Mouse (Mus musculus) mature B cell (primary cell): ENCODE results near the gene Sbk3.

Experiments
- in situ Hi-C: fragments of 300-500 bp; cut with MboI; formaldehyde crosslinking; loops from 2 replicates; pipeline ENCODE4 v1.14.3; 2019

The Sbk3 gene

GRCm38 (mm10) chr7:4993347-4993998 is 22.5 kb upstream of the Sbk3 start:
- in situ Hi-C loops: no loop called here

DNA sequence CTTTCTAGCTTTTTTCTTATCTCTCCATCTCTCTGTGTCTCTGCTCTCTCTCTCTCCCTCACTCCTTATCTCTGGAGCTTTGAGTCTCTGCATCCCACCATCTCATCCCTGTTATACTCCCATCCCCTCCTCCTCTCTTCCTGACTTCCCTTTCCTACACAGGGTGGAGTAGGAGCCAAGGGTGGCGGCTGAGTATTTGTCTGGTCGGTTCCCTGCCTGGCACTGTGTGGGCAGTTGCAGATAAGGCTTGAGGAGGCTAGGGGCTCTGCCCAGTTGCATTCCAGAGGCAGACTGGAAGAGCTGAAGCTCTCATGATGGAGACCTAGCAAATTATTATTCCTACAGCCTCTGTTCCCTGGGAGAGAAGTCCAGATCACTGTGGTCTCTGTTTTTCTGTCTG is 17.3 kb upstream of the Sbk3 start:
- in situ Hi-C loops: no loop called here

GRCm38 (mm10) chr7:4976832-4977231 is 5.9 kb upstream of the Sbk3 start:
- in situ Hi-C loops: no loop called here

- in situ Hi-C loops: no loop called here
Observed at GRCm38 (mm10) chr7:4975455-4975854, 4.5 kb upstream of the Sbk3 start.

- in situ Hi-C loops: no loop called here
Observed at GRCm38 (mm10) chr7:4972321-4973047, 1.5 kb upstream of the Sbk3 start.

GRCm38 (mm10) chr7:4971710-4972109 is 742 bp upstream of the Sbk3 start:
- in situ Hi-C loops: no loop called here

GRCm38 (mm10) chr7:4964988-4965387 is 6.0 kb downstream of the Sbk3 start:
- in situ Hi-C loops: no loop called here

DNA sequence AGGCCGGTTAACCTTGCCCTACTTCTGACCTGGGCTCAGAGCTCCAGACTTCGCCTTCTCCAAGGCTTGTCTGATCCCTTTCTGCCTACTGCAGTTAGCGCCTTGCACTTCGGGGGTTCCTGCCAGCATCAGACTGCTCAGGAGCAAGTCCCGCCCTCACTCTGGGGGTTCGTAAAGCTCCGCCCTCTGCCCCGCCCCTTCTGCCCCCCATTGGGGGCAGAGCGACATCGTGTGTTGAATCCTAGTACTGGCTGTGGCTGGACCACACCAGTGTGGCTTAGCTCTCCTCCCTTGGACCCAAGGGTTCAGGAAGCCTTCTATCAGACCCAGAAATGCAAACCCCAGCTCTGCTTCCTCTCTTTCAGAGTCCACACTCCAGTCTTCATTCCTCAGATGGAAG is 6.7 kb downstream of the Sbk3 start, which contains the start of gene Sbk2:
Sbk2 (minus strand) TSS at position 135 of the 400 bp plus-strand sequence.
- in situ Hi-C loops: no loop called here

DNA sequence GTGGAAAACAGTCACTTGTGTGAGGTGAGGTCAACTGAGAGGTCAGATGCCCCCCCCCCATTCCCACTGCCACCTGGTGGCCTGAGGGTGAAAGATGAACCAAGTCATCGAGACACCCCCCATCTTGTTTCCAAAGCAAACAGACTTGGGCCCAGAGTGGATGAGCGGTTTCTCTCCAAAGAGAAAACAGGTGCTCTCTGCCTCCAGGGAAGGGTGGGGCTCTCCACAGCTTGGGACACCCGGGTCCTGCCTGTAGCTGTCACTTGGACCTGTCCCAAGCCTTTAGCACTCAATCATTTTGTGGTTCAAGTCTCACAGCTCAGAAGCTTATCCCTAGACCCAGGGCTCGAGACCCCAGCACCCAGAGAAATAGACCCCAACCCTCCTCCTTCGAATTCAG is 7.4 kb downstream of the Sbk3 start:
- in situ Hi-C loops: no loop called here

DNA sequence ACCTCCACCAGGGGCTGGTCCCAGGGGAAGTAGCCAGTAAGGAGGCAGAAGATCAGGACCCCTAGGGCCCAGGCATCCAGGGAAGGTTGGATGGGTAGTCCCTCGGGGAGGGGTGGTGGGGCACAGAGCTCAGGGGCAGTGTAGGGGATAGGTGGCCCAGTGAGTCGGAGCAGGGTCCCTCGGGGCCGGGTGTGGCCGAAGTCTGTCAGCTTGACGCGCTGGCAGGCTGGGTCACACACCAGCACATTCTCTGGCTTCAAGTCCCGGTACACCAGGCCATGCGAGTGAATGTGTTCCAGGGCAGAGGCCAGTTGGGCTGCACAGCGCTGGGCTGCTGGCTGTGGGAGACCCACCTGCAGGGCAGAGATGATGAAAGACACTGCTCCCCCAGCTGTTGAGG is 13.6 kb downstream of the Sbk3 start:
- in situ Hi-C loops: no loop called here

DNA sequence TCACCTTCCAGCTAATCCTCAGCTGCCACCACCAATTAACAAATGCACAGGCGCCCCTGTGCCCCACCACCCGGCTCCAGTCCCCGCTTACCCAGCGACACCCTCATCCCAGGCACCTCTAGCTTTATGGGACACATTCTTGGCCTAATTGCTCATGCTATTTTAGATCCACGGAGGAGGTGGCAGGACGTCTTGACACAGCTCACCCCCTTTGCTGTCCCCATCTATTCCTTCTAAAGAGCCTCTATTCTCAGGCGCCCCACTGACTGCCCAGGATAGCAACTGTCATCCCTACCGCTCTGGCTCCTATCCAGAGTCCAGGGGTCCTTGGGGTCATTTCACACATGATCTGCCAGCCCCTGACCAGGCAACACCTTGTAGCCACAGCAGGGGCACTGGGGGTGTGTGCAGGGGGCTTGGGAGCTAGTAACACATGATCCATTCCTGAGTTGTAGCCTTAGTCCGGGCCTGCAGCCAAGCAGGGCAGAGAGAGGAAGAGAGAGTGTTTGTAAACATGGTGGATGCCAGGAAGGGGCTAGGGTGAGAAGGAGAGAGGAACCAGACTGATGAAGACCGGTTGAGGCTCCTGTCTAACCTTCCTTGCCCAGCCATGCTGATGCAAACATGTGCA is 17.0 kb downstream of the Sbk3 start:
- in situ Hi-C loops: no loop called here

- in situ Hi-C loops: no loop called here
Observed at GRCm38 (mm10) chr7:4950561-4951342, 20.2 kb downstream of the Sbk3 start.

DNA sequence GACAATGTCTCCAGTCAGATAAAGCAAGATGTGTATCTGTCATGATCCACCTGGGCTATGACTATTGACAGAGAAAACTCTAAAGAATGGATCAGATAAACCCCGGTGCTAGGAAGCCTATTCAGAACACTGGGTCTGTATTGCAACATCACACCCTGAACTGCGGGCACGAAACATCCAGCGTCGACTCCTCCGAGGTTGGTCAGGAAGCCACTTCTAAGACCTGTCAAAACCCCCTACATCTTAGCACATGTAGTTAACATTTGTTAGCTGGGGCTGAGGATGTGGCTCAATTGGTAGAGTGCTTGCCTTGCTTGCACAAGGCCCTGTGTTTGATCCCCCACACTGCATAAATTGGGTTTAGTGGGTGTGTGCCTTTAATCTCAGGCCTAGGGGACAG is 22.6 kb downstream of the Sbk3 start:
- in situ Hi-C loops: loop anchor here (10.0 kb wide), 1 partner anchor 394 kb away; no protein-coding TSS in a partner anchor

GRCm38 (mm10) chr7:4947855-4948254 is 23.1 kb downstream of the Sbk3 start:
- in situ Hi-C loops: loop anchor here (10.0 kb wide), 1 partner anchor 393 kb away; no protein-coding TSS in a partner anchor

GRCm38 (mm10) chr7:4943223-4943815 is 27.6 kb downstream of the Sbk3 start:
- in situ Hi-C loops: loop anchor here (5.0 to 10.0 kb wide), 2 partner anchors 109 to 389 kb away; partner anchors contain the start of gene Zfp580

GRCm38 (mm10) chr7:4942673-4943072 is 28.3 kb downstream of the Sbk3 start:
- in situ Hi-C loops: loop anchor here (5.0 to 10.0 kb wide), 2 partner anchors 110 to 388 kb away; partner anchors contain the start of gene Zfp580

DNA sequence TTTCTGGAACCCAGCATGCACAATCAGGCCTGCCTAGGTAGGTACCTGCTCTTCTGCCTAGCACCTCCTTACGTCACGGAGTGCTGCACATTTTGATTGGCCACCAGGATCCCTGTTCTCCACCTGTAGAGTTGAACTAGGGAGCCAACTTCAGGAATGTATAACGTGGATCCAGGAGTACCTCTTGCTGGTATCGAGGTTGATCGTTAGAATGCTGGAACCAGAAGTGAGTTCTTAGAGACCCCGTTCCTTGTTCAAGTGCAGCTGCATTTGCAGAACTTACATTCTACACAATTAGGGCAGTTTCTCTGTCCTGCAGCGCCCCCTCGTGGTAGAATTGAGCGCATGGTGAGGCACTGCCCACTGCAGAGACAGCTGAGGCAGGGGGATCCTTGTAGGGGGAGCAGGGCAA is 30.9 kb downstream of the Sbk3 start:
- in situ Hi-C loops: loop anchor here (5.0 to 10.0 kb wide), 2 partner anchors 112 to 385 kb away; partner anchors contain the start of gene Zfp580

DNA sequence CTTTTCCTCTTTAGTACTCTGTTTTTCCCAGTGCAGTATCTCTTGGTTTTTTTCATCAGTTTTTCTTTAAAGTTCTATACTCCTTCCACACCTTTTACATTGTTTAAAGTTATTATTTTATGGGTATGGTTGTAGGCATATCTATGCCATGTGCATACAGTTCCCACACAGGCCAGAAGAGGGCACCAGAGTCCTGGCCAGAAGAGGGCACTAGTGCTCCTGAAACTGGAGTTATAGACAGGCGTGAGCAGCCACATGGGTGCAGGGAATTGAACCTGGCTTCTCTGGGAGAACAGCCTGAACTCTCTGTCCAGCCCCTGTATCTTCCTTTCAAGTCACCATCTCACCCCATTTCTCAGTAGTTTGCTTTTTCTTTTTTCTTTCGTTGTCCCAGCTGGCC is 32.5 kb downstream of the Sbk3 start:
- in situ Hi-C loops: no loop called here

DNA sequence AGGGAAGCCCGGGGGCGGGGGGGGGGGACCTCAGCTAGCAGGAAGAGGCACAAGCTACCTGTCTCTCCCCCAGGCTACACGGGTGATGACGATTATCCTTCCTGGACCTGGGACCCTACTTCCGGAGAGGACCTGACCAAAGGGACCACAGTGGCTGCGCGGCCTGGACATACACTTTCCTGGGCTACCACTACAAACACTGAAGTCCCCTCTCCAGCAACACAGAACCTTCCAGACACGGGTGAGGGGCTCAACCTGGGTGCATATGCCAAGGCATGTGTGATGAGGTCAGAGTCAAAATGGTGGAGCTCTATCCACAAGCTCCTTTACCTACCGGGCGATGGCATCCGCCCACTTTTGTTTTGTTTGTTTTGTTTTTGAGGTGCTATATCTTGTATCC is 33.6 kb downstream of the Sbk3 start:
- in situ Hi-C loops: no loop called here

- in situ Hi-C loops: no loop called here
Observed at GRCm38 (mm10) chr7:4936832-4937231, 34.1 kb downstream of the Sbk3 start.

- in situ Hi-C loops: no loop called here
Observed at GRCm38 (mm10) chr7:4934160-4934914, 36.6 kb downstream of the Sbk3 start.
